Mouse (Mus musculus) forebrain, embryonic 12.5 days (tissue): Measurements from ENCODE around the gene Gif. TPM values are rescaled to one million over a fixed set of nuclear protein-coding genes. Genes with fewer than 3 reads are reported as not detected.

Experiments used
- ATAC-seq: fragments of 200-750 bp; cut with Nextera tagmentation; 2 replicates; pipeline ENCODE4 v1.8.0; 2017; ENCODE audit warnings: moderate TSS enrichment; ENCODE audit not compliant: low FRiP score
- H3K27ac ChIP-seq: fragments of 300-500 bp; sonication (generic); 2 replicates; pipeline ENCODE4 v1.5.1; 2016; ENCODE audit warnings: mild to moderate bottlenecking
- H3K27me3 ChIP-seq: fragments of 300-500 bp; sonication (generic); 2 replicates; pipeline ENCODE4 v1.6.1; 2016; ENCODE audit warnings: mild to moderate bottlenecking
- H3K36me3 ChIP-seq: fragments of 300-500 bp; sonication (generic); replicated peaks from 2 replicates; pipeline ENCODE4 v1.6.1; 2016; ENCODE audit warnings: mild to moderate bottlenecking
- H3K4me1 ChIP-seq: fragments of 300-500 bp; sonication (generic); 2 replicates; pipeline ENCODE4 v1.6.1; 2016
- H3K4me2 ChIP-seq: fragments of 300-500 bp; sonication (generic); 2 replicates; pipeline ENCODE4 v1.6.1; 2016; ENCODE audit warnings: mild to moderate bottlenecking, moderate library complexity
- H3K4me3 ChIP-seq: fragments of 300-500 bp; sonication (generic); replicated peaks from 2 replicates; pipeline ENCODE4 v1.5.1; 2016; ENCODE audit warnings: mild to moderate bottlenecking
- H3K9ac ChIP-seq: fragments of 300-500 bp; sonication (generic); 2 replicates; pipeline ENCODE4 v1.6.1; 2016; ENCODE audit warnings: mild to moderate bottlenecking
- H3K9me3 ChIP-seq: fragments of 300-500 bp; sonication (generic); 2 replicates; pipeline ENCODE4 v1.6.1; 2016
- WGBS: fragments of 180-500 bp; shearing (Covaris S2); methylation state at CpG from one replicate; pipeline ENCODE4 v1.1.7; 2016; 5-methylcytosine and 5-hydroxymethylcytosine counted together
- polyA plus RNA-seq: library from polyadenylated mRNA; unstranded; fragments of >200 nt; fragmentation: Nextera tagmentation; extraction: Ambion mirVana; gene quantifications from 2 replicates; pipeline ENCODE4 v1.2.1, GENCODE M21; 2016

Gene Gif
- not detected in 2 replicates for polyA plus RNA-seq

GRCm38 (mm10) chr19:11747298-11747697 is at the start of gene Gif:
Gif (plus strand) TSS chr19:11747554.
- WGBS = 68% methylated on average over 2 of the region's 2 CpGs
- H3K4me2 ChIP-seq = no peak within 1 kb of the TSS
- H3K4me1 ChIP-seq = no peaks in the 10 kb centered on the region
- ATAC-seq = no peak
- no peaks in the 10 kb centered on the region for H3K27me3 ChIP-seq
- H3K27ac ChIP-seq = no peak within 1 kb of the TSS
- H3K36me3 ChIP-seq = no peaks in the 10 kb centered on the region
- H3K9ac ChIP-seq = no peak within 1 kb of the TSS
- no peaks in the 10 kb centered on the region for H3K9me3 ChIP-seq
- no peak within 1 kb of the TSS for H3K4me3 ChIP-seq

- H3K27ac ChIP-seq = no peak overlapping the region
- no peaks in the 10 kb centered on the region for H3K4me1 ChIP-seq
- WGBS = 95% methylated on average over 6 of the region's 6 CpGs
- H3K36me3 ChIP-seq = no peaks in the 10 kb centered on the region
- no peaks in the 10 kb centered on the region for H3K9me3 ChIP-seq
- H3K4me3 ChIP-seq = no peak overlapping the region
- H3K27me3 ChIP-seq = no peaks in the 10 kb centered on the region
- H3K4me2 ChIP-seq = no peak overlapping the region
- ATAC-seq = no peak
- H3K9ac ChIP-seq = no peak overlapping the region
These were observed 49.0 kb upstream of the Gif start for GRCm38 (mm10) chr19:11698342-11698741.

- no peaks in the 10 kb centered on the region for H3K27me3 ChIP-seq
- H3K4me1 ChIP-seq = no peaks in the 10 kb centered on the region
- no peaks in the 10 kb centered on the region for H3K36me3 ChIP-seq
- H3K4me3 ChIP-seq = no peak overlapping the region
- no peak for ATAC-seq
- 86% methylated on average over 4 of the region's 4 CpGs for WGBS
- no peak overlapping the region for H3K4me2 ChIP-seq
- no peaks in the 10 kb centered on the region for H3K9me3 ChIP-seq
- no peak overlapping the region for H3K27ac ChIP-seq
- H3K9ac ChIP-seq = no peak overlapping the region
These were observed 34.9 kb upstream of the Gif start for GRCm38 (mm10) chr19:11712451-11712850.

- Histone ChIP-seq H3K27ac (no peak overlapping the region), H3K36me3 (no peaks in the 10 kb centered on the region), H3K9ac (no peak overlapping the region), H3K9me3 (no peaks in the 10 kb centered on the region), H3K4me3 (no peak overlapping the region), H3K4me2 (no peak overlapping the region), H3K27me3 (no peaks in the 10 kb centered on the region), H3K4me1 (no peaks in the 10 kb centered on the region)
- no peak for ATAC-seq
- WGBS = 89% methylated on average over 3 of the region's 3 CpGs
These were observed 27.3 kb upstream of the Gif start for GRCm38 (mm10) chr19:11720071-11720470.

- Histone ChIP-seq H3K9ac (no peak overlapping the region), H3K4me2 (no peak overlapping the region), H3K9me3 (no peaks in the 10 kb centered on the region), H3K4me3 (no peak overlapping the region), H3K27me3 (no peaks in the 10 kb centered on the region), H3K4me1 (no peaks in the 10 kb centered on the region), H3K36me3 (no peaks in the 10 kb centered on the region), H3K27ac (no peak overlapping the region)
- WGBS = 89% methylated on average over 2 of the region's 2 CpGs
- ATAC-seq = no peak
These were observed 23.5 kb upstream of the Gif start for GRCm38 (mm10) chr19:11723870-11724269.

GRCm38 (mm10) chr19:11724275-11724674 is 23.1 kb upstream of the Gif start:
- Histone ChIP-seq H3K4me2 (no peak overlapping the region), H3K27me3 (no peaks in the 10 kb centered on the region), H3K27ac (no peak overlapping the region), H3K36me3 (no peaks in the 10 kb centered on the region), H3K4me1 (no peaks in the 10 kb centered on the region), H3K9me3 (no peaks in the 10 kb centered on the region), H3K4me3 (no peak overlapping the region), H3K9ac (no peak overlapping the region)
- WGBS = 85% methylated on average over 6 of the region's 6 CpGs
- no peak for ATAC-seq

- 88% methylated on average over 2 of the region's 2 CpGs for WGBS
- Histone ChIP-seq H3K9ac (no peak overlapping the region), H3K27me3 (no peaks in the 10 kb centered on the region), H3K4me3 (no peak overlapping the region), H3K27ac (no peak overlapping the region), H3K9me3 (no peaks in the 10 kb centered on the region), H3K4me2 (no peak overlapping the region), H3K4me1 (no peaks in the 10 kb centered on the region), H3K36me3 (no peaks in the 10 kb centered on the region)
- ATAC-seq = no peak
These were observed 21.4 kb upstream of the Gif start for GRCm38 (mm10) chr19:11725915-11726314.

- Histone ChIP-seq H3K27me3 (no peaks in the 10 kb centered on the region), H3K9me3 (no peaks in the 10 kb centered on the region), H3K9ac (no peak overlapping the region), H3K4me3 (no peak overlapping the region), H3K4me1 (no peaks in the 10 kb centered on the region), H3K36me3 (no peaks in the 10 kb centered on the region), H3K27ac (no peak overlapping the region), H3K4me2 (no peak overlapping the region)
- WGBS = 93% methylated on average over 5 of the region's 5 CpGs
- no peak for ATAC-seq
These were observed 20.1 kb upstream of the Gif start for GRCm38 (mm10) chr19:11727304-11727703.

GRCm38 (mm10) chr19:11730278-11730677 is 17.1 kb upstream of the Gif start:
- H3K9me3 ChIP-seq = no peaks in the 10 kb centered on the region
- no peak overlapping the region for H3K4me2 ChIP-seq
- ATAC-seq = no peak
- H3K4me1 ChIP-seq = no peaks in the 10 kb centered on the region
- H3K27ac ChIP-seq = no peak overlapping the region
- no peak overlapping the region for H3K4me3 ChIP-seq
- H3K9ac ChIP-seq = no peak overlapping the region
- H3K36me3 ChIP-seq = no peaks in the 10 kb centered on the region
- H3K27me3 ChIP-seq = no peaks in the 10 kb centered on the region
- 74% methylated on average over 1 of the region's 1 CpGs for WGBS

- no peak for ATAC-seq
- no peaks in the 10 kb centered on the region for H3K4me1 ChIP-seq
- no peak overlapping the region for H3K4me3 ChIP-seq
- H3K9ac ChIP-seq = no peak overlapping the region
- H3K4me2 ChIP-seq = no peak overlapping the region
- no peaks in the 10 kb centered on the region for H3K36me3 ChIP-seq
- no peaks in the 10 kb centered on the region for H3K9me3 ChIP-seq
- 63% methylated on average over 1 of the region's 1 CpGs for WGBS
- no peak overlapping the region for H3K27ac ChIP-seq
- H3K27me3 ChIP-seq = no peaks in the 10 kb centered on the region
These were observed 10.9 kb upstream of the Gif start for GRCm38 (mm10) chr19:11736455-11736854.

- no peak overlapping the region for H3K9ac ChIP-seq
- H3K4me3 ChIP-seq = no peak overlapping the region
- no peak overlapping the region for H3K27ac ChIP-seq
- H3K4me1 ChIP-seq = no peaks in the 10 kb centered on the region
- H3K9me3 ChIP-seq = no peaks in the 10 kb centered on the region
- no peak for ATAC-seq
- H3K4me2 ChIP-seq = no peak overlapping the region
- H3K36me3 ChIP-seq = no peaks in the 10 kb centered on the region
- no peaks in the 10 kb centered on the region for H3K27me3 ChIP-seq
These were observed 1.7 kb upstream of the Gif start for GRCm38 (mm10) chr19:11745680-11746079.

- Histone ChIP-seq H3K4me2 (no peak overlapping the region), H3K4me1 (no peaks in the 10 kb centered on the region), H3K27me3 (no peaks in the 10 kb centered on the region), H3K9me3 (no peaks in the 10 kb centered on the region), H3K27ac (no peak overlapping the region), H3K36me3 (no peaks in the 10 kb centered on the region), H3K9ac (no peak overlapping the region), H3K4me3 (no peak overlapping the region)
- no peak for ATAC-seq
- 87% methylated on average over 3 of the region's 3 CpGs for WGBS
These were observed 17.7 kb downstream of the Gif start for GRCm38 (mm10) chr19:11765059-11765458.

- ATAC-seq = no peak
- Histone ChIP-seq H3K27ac (no peak overlapping the region), H3K4me2 (no peak overlapping the region), H3K4me1 (peaks cover 8% of the 10 kb centered on the region), H3K27me3 (no peaks in the 10 kb centered on the region), H3K9me3 (no peaks in the 10 kb centered on the region), H3K4me3 (no peak overlapping the region), H3K9ac (no peak overlapping the region), H3K36me3 (no peaks in the 10 kb centered on the region)
- 71% methylated on average over 4 of the region's 4 CpGs for WGBS
These were observed 19.1 kb downstream of the Gif start for GRCm38 (mm10) chr19:11766413-11766812.

GRCm38 (mm10) chr19:11768163-11768562 is 20.8 kb downstream of the Gif start:
- no peak for ATAC-seq
- Histone ChIP-seq H3K9ac (no peak overlapping the region), H3K4me1 (peaks cover 8% of the 10 kb centered on the region), H3K36me3 (0 out of 2 replicates have a peak, but pooled peaks cover 4% of the 10 kb centered on the region), H3K27me3 (no peaks in the 10 kb centered on the region), H3K9me3 (no peaks in the 10 kb centered on the region), H3K4me2 (no peak overlapping the region), H3K27ac (no peak overlapping the region), H3K4me3 (no peak overlapping the region)
- 13% methylated on average over 3 of the region's 3 CpGs for WGBS
